Mouse (Mus musculus): Measurements from ENCODE around the gene Ldlrad1. TPM values are rescaled to one million over a fixed set of nuclear protein-coding genes. Genes with fewer than 3 reads are reported as not detected.

Gene Ldlrad1
- polyA plus RNA-seq, 1 experiment, result not detected

DNA sequence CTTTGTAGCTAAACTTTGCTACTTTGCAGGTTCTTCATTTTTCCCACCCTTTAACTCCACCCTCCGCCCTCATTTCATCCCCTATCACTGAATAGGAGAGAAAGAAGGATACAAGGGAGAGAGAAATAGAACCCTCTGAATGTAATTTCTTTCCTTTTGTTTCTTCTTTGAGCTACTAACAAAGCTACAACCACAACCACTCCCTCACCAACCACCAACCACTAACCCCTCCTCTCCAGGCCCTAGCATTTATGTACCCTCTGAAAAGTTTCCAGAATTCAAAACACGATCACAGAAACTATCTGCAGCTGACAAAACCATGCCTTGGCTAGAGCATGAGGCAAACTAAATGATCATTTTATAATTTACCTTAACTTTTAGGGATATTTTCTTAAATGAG, 12.5 kb upstream of the Ldlrad1 start:
- H3K4me3 ChIP-seq (replicated peaks; ENCODE audit: insufficient read depth, low read depth, low read length), result no peak overlapping the region
- no peaks in the 10 kb centered on the region for H3K4me1 ChIP-seq (ENCODE audit: control insufficient read depth, insufficient read depth, low read length)
- 93% methylated on average over 2 of the region's 2 CpGs for WGBS
- H3K27ac ChIP-seq (ENCODE audit: insufficient read depth, low read length), result no peak overlapping the region
- DNase-seq, result no peak
- TF ChIP-seq CTCF (IDR thresholded peaks at IDR 0.05; ENCODE audit: borderline replicate concordance, insufficient read depth, low read depth, low read length), result no peak
- TF ChIP-seq POLR2A (IDR thresholded peaks at IDR 0.05; ENCODE audit: borderline replicate concordance, insufficient read depth, low read length), result no peak
- no peaks in the 10 kb centered on the region for H3K27me3 ChIP-seq (ENCODE audit: control insufficient read depth, insufficient read depth, low read length)

DNA sequence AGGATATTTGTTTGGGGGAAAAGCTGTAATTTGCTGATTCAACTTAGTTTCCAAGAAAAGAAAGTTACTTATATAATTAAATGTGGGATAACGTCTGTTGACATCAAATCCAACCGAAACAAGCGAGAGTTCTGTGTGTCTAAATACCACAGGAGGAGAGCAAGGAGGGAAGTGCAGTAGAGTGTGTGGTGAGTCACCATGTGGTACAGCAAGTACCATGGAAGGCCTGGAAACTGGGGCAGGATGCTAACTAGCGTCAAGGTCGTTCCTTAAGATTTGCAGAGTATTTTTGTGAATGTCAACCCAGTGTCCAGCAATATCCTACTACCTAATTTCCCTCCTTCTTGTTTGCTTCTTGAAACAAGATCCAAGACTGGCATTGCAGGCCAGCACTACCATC, 10.9 kb upstream of the Ldlrad1 start:
- WGBS, result 95% methylated on average over 5 of the region's 5 CpGs
- TF ChIP-seq CTCF (IDR thresholded peaks at IDR 0.05; ENCODE audit: borderline replicate concordance, insufficient read depth, low read depth, low read length) (no peak), POLR2A (IDR thresholded peaks at IDR 0.05; ENCODE audit: borderline replicate concordance, insufficient read depth, low read length) (no peak)

DNA sequence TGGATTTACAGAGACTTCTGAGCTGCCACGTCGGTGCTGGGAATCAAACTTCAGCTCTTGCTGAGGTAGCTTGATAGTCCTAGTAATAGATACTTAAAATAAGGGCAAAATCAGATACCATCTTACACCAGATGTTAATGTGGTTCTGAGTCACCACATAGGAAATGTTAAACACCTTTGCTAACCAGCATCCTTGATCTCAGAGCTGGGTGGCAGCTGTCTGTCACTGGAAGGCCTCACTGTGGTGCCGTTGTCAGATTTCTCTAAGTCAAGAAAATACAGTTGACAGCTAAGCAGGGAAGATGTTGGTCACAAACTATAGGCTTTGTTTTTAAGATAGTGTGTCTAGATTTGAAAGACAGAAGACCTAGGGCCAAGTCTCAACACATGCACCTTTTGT, 7.2 kb upstream of the Ldlrad1 start:
- 96% methylated on average over 3 of the region's 3 CpGs for WGBS
- TF ChIP-seq POLR2A (IDR thresholded peaks at IDR 0.05; ENCODE audit: borderline replicate concordance, insufficient read depth, low read length) (no peak), CTCF (IDR thresholded peaks at IDR 0.05; ENCODE audit: borderline replicate concordance, insufficient read depth, low read depth, low read length) (no peak)
- no peak for DNase-seq
- Histone ChIP-seq H3K27me3 (ENCODE audit: control insufficient read depth, insufficient read depth, low read length) (no peaks in the 10 kb centered on the region), H3K27ac (ENCODE audit: insufficient read depth, low read length) (no peak overlapping the region), H3K4me3 (replicated peaks; ENCODE audit: insufficient read depth, low read depth, low read length) (no peak overlapping the region), H3K4me1 (ENCODE audit: control insufficient read depth, insufficient read depth, low read length) (no peaks in the 10 kb centered on the region)

More for the DNA sequence above, 10.9 kb upstream of the Ldlrad1 start:
- no peak for DNase-seq
- no peak overlapping the region for H3K4me3 ChIP-seq (replicated peaks; ENCODE audit: insufficient read depth, low read depth, low read length)
- no peaks in the 10 kb centered on the region for H3K27me3 ChIP-seq (ENCODE audit: control insufficient read depth, insufficient read depth, low read length)
- no peak overlapping the region for H3K27ac ChIP-seq (ENCODE audit: insufficient read depth, low read length)
- no peaks in the 10 kb centered on the region for H3K4me1 ChIP-seq (ENCODE audit: control insufficient read depth, insufficient read depth, low read length)

DNA sequence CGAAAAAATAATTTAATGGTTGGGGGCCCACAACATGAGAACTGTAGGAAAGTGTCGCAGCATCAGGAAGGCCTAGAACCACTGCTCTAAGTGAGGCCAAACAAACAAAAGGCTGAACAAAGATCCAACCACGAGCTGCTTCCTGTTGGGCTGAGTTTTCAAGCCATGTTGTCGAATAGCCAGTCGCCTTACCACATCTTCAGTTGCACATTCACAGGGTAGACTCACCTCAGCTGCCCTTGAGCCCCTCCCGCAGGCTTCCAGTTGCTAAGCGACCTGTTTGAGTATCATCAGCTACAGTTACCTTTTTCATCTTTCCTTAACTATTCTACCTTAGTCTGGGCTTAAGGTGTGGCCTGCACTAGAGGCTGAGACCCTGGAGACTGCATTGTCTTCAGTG, 6.0 kb upstream of the Ldlrad1 start:
- DNase-seq, result no peak
- no peaks in the 10 kb centered on the region for H3K27me3 ChIP-seq (ENCODE audit: control insufficient read depth, insufficient read depth, low read length)
- no peak overlapping the region for H3K27ac ChIP-seq (ENCODE audit: insufficient read depth, low read length)
- TF ChIP-seq POLR2A (IDR thresholded peaks at IDR 0.05; ENCODE audit: borderline replicate concordance, insufficient read depth, low read length) (no peak), CTCF (IDR thresholded peaks at IDR 0.05; ENCODE audit: borderline replicate concordance, insufficient read depth, low read depth, low read length) (no peak)
- no peaks in the 10 kb centered on the region for H3K4me1 ChIP-seq (ENCODE audit: control insufficient read depth, insufficient read depth, low read length)
- no peak overlapping the region for H3K4me3 ChIP-seq (replicated peaks; ENCODE audit: insufficient read depth, low read depth, low read length)
- 92% methylated on average over 7 of the region's 7 CpGs for WGBS

DNA sequence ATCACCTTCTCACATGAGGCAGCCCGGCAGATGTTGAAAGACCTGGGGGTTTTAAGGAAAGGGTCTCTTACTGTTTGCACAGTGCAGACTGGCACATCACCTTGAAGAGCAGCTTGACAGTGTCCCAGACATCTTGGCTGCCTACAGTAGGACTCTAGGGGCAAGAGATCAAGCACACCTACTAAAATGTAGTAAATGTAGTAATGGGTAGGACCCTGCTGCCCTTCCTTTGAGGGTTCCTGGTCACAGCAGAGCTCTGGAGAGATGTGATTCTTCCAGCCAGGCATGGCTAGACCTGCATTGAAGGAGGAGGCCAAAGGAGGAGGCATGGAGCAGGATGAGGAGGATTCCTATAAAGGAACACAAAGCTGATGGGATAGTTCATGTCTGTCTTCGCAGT, 2.0 kb upstream of the Ldlrad1 start:
- no peak overlapping the region for H3K4me3 ChIP-seq (replicated peaks; ENCODE audit: insufficient read depth, low read depth, low read length)
- no peak for DNase-seq
- no peaks in the 10 kb centered on the region for H3K27me3 ChIP-seq (ENCODE audit: control insufficient read depth, insufficient read depth, low read length)
- H3K4me1 ChIP-seq (ENCODE audit: control insufficient read depth, insufficient read depth, low read length), result no peaks in the 10 kb centered on the region
- no peak for TF ChIP-seq POLR2A (IDR thresholded peaks at IDR 0.05; ENCODE audit: borderline replicate concordance, insufficient read depth, low read length)
- no peak for TF ChIP-seq CTCF (IDR thresholded peaks at IDR 0.05; ENCODE audit: borderline replicate concordance, insufficient read depth, low read depth, low read length)
- no peak overlapping the region for H3K27ac ChIP-seq (ENCODE audit: insufficient read depth, low read length)
- 98% methylated on average over 2 of the region's 2 CpGs for WGBS

DNA sequence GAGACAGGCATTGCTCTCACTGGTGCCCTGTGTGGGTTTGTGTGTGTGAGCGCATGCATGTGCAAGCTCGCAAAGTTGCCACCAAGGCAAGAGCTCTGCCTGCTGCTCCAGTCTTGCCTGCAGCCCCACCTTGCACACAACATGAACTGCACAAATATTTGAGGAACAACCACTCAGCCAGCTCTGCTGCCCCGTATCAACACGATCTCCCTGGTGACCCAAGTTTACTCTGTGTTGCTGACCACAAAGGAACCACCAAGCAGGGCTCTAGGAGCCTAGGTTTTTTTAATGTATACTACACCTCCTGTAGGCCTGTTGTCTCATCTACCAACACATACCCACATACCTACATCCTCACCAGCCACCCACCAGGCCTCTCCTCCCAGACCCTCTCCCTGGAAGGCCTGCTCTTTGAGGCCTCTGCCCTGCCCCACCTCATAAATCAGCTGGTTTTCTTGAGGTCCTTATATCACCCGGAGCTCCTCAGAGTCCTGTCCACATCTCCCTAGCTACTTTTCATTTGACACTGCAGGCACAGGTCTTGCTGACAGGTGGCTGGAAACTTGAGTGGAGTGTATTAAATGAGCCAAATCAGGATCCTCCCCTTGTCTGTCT, 1.6 kb downstream of the Ldlrad1 start:
- no peak for DNase-seq
- Histone ChIP-seq H3K27ac (ENCODE audit: insufficient read depth, low read length) (no peak overlapping the region), H3K27me3 (ENCODE audit: control insufficient read depth, insufficient read depth, low read length) (no peaks in the 10 kb centered on the region), H3K4me1 (ENCODE audit: control insufficient read depth, insufficient read depth, low read length) (no peaks in the 10 kb centered on the region), H3K4me3 (replicated peaks; ENCODE audit: insufficient read depth, low read depth, low read length) (no peak overlapping the region)
- WGBS, result 82% methylated on average over 5 of the region's 5 CpGs
- TF ChIP-seq POLR2A (IDR thresholded peaks at IDR 0.05; ENCODE audit: borderline replicate concordance, insufficient read depth, low read length), result no peak
- TF ChIP-seq CTCF (IDR thresholded peaks at IDR 0.05; ENCODE audit: borderline replicate concordance, insufficient read depth, low read depth, low read length), result no peak

DNA sequence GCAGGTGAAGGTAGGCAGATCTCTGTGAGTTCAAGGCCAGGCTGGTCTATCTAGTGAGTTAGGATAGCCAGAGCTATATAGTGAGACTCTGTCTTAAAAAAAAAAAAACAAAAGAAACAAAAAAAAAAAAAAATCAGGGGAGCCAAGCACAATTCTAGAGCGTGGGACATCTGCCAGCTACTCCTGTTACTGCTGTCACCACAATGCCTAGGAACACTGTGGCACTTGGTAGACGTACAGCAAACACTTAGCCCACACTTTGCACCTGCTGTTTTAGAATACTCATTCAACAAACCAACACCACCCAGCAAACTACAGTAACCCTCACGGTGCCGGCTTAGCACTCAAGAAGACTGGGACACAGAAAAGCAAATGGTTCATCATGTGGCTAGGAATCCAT, 2.5 kb downstream of the Ldlrad1 start:
- Histone ChIP-seq H3K4me1 (ENCODE audit: control insufficient read depth, insufficient read depth, low read length) (no peaks in the 10 kb centered on the region), H3K27ac (ENCODE audit: insufficient read depth, low read length) (no peak overlapping the region), H3K4me3 (replicated peaks; ENCODE audit: insufficient read depth, low read depth, low read length) (no peak overlapping the region), H3K27me3 (ENCODE audit: control insufficient read depth, insufficient read depth, low read length) (no peaks in the 10 kb centered on the region)
- 57% methylated on average over 4 of the region's 4 CpGs for WGBS
- TF ChIP-seq POLR2A (IDR thresholded peaks at IDR 0.05; ENCODE audit: borderline replicate concordance, insufficient read depth, low read length) (no peak), CTCF (IDR thresholded peaks at IDR 0.05; ENCODE audit: borderline replicate concordance, insufficient read depth, low read depth, low read length) (no peak)
- no peak for DNase-seq

DNA sequence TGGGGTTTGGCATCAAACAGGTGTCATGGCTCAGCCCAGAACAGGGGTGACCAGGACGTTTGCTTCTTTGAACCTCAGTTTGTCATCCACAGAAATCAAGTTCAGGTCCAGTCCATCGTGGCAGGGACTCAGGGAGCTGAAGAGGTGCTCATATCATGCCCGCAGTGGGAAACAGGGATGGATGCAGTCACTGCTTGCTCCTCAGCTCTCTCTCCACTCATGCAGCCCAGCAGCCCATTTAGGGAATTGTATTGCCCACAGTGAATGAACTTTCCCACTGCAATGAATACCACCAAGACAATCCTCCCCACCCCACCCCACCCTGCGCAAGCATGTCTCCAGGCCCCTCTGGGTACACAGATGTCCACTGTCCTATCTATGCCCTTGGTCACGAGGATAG, 3.0 kb downstream of the Ldlrad1 start:
- no peak overlapping the region for H3K4me3 ChIP-seq (replicated peaks; ENCODE audit: insufficient read depth, low read depth, low read length)
- no peak overlapping the region for H3K27ac ChIP-seq (ENCODE audit: insufficient read depth, low read length)
- DNase-seq, result no peak
- WGBS, result 79% methylated on average over 5 of the region's 5 CpGs
- no peak for TF ChIP-seq POLR2A (IDR thresholded peaks at IDR 0.05; ENCODE audit: borderline replicate concordance, insufficient read depth, low read length)
- TF ChIP-seq CTCF (IDR thresholded peaks at IDR 0.05; ENCODE audit: borderline replicate concordance, insufficient read depth, low read depth, low read length), result no peak
- no peaks in the 10 kb centered on the region for H3K27me3 ChIP-seq (ENCODE audit: control insufficient read depth, insufficient read depth, low read length)
- H3K4me1 ChIP-seq (ENCODE audit: control insufficient read depth, insufficient read depth, low read length), result no peaks in the 10 kb centered on the region

Data from cerebellum, adult 2 months (tissue).